Mouse (Mus musculus): ENCODE data around the gene Cma1. TPM values are rescaled to one million over a fixed set of nuclear protein-coding genes. Genes with fewer than 3 reads are reported as not detected.

Cma1 gene
- polyA plus RNA-seq, 1 experiment from 2014 or later, result not detected

DNA sequence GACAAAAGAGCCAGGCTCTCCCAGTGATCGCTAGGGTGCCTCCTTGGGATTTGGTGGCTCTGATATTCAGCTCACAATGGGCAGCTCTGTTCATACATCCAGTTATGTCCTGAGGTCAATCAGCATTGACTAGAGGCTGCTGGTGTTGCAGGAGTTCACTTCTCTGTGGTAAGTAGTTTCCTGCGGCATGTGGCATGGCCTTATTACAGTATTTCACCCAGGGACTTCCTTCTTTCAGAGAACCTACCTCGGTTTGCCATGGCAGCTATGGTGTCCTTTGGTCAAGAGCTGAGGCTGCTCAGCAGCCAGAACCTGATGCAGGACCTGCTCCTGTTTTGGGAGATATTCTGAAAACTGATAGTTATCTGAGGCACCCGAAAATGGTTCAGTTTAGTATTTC lies 17.6 kb downstream of the Cma1 start:
- DNase-seq (ENCODE audit: low read depth, low spot score), result no peak
- ATAC-seq, result no peak
- ChIA-PET POLR2A (no interaction called here), CTCF (interaction anchor here (1.3 kb wide), 1 partner anchor 12 kb away, joined by 3 read pairs; no protein-coding TSS in a partner anchor)
- TF ChIP-seq CTCF (IDR thresholded peaks at IDR 0.05), result no peak
- H3K27me3 ChIP-seq, result peaks cover 10% of the 10 kb centered on the region
- in situ Hi-C loops (cut with MboI; ENCODE audit: low pct_unique_long_range_greater_than_20kb), result no loop called here

DNA sequence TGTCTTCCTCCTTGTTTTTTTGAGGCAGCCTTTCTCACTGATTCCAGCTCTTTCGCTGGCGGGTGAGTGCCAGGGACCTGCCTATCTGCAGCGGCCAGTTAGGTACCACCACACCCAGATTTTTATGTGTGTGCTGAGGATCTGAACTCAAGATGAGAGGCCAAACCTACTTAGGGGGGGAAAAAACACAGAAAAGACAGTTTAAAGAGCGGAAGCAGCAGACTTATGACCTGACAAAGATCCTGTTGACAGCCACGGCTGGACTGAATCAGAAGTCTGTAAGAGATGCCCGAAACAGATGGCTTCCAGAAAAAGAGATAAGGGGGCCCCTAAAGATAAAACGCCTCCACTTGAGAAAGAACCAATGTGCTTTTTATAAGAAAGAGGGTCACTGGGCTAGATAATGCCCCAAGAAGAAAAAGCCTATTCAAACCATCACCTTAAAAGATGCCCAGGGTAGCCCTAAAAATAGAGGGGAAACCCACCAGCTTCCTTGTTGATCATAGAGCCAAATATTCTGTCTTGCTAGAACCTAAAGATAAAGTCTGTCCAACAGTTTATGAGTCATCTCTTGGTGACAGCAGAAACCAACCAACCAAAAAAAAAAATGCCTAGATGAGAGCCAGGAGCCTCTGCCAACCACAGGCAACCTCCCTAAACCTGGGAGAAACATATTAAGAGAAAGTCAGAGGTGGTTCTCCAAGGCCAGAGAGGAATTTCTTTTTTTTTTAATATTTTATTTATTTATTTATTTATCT lies 21.8 kb downstream of the Cma1 start:
- peaks cover 3% of the 10 kb centered on the region for H3K27me3 ChIP-seq
- no peak for ATAC-seq
- DNase-seq (ENCODE audit: low read depth, low spot score), result no peak
- no peak for TF ChIP-seq CTCF (IDR thresholded peaks at IDR 0.05)
- POLR2A ChIA-PET, result no interaction called here
- CTCF ChIA-PET, result interaction anchor here (0.7 to 2.2 kb wide), 2 partner anchors 36 to 49 kb away, joined by 5 to 6 read pairs; no protein-coding TSS in a partner anchor
- in situ Hi-C loops (cut with MboI; ENCODE audit: low pct_unique_long_range_greater_than_20kb), result loop anchor here (5.0 kb wide), 2 partner anchors 60 to 100 kb away; partner anchors contain the start of gene Nfatc4

DNA sequence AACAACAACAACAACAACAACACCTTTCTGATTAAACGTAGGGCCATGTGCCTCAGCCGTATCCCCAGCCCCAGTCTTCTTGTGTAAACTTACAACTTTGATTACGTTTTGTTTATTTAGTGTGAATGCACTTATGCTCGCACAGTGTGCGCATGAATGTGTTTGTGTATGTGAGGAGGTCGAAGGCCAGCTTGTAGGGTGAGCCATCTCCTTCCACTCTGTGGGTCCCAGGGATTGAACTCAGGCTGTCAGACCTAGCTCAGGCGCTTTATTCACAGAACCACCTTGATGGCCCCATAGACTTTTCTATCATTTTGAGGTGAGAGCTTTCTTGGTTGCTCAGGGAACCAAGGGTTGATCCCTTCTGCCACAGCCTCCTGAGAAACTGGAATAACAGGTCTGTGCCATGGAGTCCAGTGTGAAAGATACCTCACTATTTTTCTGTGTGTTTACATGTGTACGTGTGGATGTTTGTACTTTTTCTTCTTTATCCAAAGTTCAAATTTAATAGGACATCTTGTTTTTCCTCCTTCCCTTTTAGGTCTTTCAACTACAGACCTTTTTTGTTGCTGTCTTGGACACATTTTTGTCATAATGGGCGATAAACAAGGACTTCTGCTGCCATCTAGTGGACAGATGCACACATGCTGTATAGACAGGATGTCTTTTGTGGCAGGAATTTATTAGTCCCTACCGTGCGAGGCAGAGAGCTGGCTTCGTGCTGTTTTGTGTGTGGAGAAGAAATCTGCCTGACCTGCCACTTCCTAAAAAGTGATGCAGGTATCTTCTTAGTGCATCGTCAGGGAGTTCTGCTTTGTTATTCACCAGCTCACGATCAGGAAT lies 26.0 kb downstream of the Cma1 start:
- DNase-seq (ENCODE audit: low read depth, low spot score) (no peak), ATAC-seq (peak; percentile 69)
- peak; percentile 63 for TF ChIP-seq CTCF (IDR thresholded peaks at IDR 0.05)
- CTCF ChIA-PET, result interaction anchor here (0.7 to 2.7 kb wide), 9 partner anchors 9 to 71 kb away, joined by 3 to 21 read pairs (median 4); partner anchors contain the start of gene Khnyn
- in situ Hi-C loops (cut with MboI; ENCODE audit: low pct_unique_long_range_greater_than_20kb), result no loop called here
- POLR2A ChIA-PET, result no interaction called here
- H3K27me3 ChIP-seq, result peaks cover 17% of the 10 kb centered on the region

GRCm38 (mm10) chr14:55913406-55913805 lies 31.1 kb downstream of the Cma1 start:
- in situ Hi-C loops (cut with MboI; ENCODE audit: low pct_unique_long_range_greater_than_20kb), result no loop called here
- ChIA-PET POLR2A (no interaction called here), CTCF (no interaction called here)
- no peak for TF ChIP-seq CTCF (IDR thresholded peaks at IDR 0.05)
- DNase-seq (ENCODE audit: low read depth, low spot score) (no peak), ATAC-seq (no peak)
- peaks cover 18% of the 10 kb centered on the region for H3K27me3 ChIP-seq

- in situ Hi-C loops (cut with MboI; ENCODE audit: low pct_unique_long_range_greater_than_20kb), result no loop called here
- ChIA-PET CTCF (no interaction called here), POLR2A (no interaction called here)
- ATAC-seq (peak; percentile 74), DNase-seq (ENCODE audit: low read depth, low spot score) (no peak)
- no peak for TF ChIP-seq CTCF (IDR thresholded peaks at IDR 0.05)
- peaks cover 16% of the 10 kb centered on the region for H3K27me3 ChIP-seq
Measured at GRCm38 (mm10) chr14:55905518-55905917, 39.0 kb downstream of the Cma1 start.

DNA sequence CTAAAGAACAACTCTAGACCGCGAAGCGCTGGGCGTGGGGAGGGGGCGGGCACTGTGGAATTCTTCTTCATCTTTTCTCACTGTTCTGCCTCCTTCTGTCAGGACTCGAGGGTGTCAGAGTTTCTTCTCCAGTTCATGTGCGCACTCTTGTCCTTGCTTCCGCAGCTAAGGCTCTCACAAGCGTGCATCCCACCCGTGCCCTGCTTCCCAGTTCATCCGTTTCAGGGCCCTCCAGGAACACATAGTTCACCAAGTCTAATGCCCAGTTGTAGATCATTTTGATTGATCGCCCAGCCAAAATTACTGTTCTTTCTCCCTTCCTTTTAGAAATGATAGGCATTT lies 44.1 kb downstream of the Cma1 start:
- TF ChIP-seq CTCF (IDR thresholded peaks at IDR 0.05), result no peak
- no peak for DNase-seq (ENCODE audit: low read depth, low spot score)
- POLR2A ChIA-PET, result interaction anchor here (1.3 kb wide), 1 partner anchor 11 kb away, joined by 4 read pairs; no protein-coding TSS in a partner anchor
- peak; percentile 13 for ATAC-seq
- in situ Hi-C loops (cut with MboI; ENCODE audit: low pct_unique_long_range_greater_than_20kb), result no loop called here
- no peaks in the 10 kb centered on the region for H3K27me3 ChIP-seq
- CTCF ChIA-PET, result no interaction called here

DNA sequence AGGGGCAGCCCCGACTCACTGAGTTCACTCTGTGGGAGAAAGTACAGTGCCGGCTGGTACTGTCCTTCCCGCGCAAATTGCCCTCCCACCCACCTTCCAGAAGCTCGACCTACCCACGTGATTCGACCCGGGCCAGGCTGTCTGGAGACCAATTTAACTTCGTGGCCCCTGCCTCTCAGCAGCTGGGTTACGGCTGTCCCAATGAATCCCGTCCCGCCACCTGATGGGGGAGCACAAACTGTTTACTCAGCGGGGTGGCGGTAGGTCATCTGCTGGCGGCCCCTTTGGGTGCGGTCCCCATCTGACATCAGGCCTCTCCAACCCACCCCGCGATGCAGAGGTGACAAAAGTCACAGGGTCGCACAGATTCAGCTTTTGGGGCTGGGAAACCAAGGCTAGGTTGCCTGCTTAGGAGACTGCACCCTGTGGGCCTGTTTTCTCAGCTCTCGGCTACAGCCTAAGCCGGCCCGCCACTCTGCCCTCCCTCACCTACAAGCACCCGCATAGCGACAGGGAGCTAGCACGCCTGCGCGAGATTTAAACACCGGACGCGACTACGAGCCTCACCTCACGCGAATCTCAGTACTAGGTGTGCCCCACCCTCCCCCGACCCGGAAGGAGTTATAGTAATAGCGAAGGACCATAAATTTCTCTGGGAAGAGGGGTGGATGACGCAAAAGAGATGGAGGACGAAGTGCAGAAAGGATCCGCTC lies 44.6 kb downstream of the Cma1 start, which contains the start of gene Sdr39u1:
Gene Sdr39u1, minus strand, starts transcription at position 593 of the 713 bp plus-strand sequence.
- TF ChIP-seq CTCF (IDR thresholded peaks at IDR 0.05), result no peak
- in situ Hi-C loops (cut with MboI; ENCODE audit: low pct_unique_long_range_greater_than_20kb), result no loop called here
- POLR2A ChIA-PET, result interaction anchor here (0.8 to 1.3 kb wide), 2 partner anchors 11 to 15 kb away, joined by 4 to 5 read pairs; partner anchors contain the start of gene Khnyn
- CTCF ChIA-PET, result no interaction called here
- DNase-seq (ENCODE audit: low read depth, low spot score) (no peak), ATAC-seq (peak; percentile 71)
- H3K27me3 ChIP-seq, result no peaks in the 10 kb centered on the region

- ChIA-PET POLR2A (interaction anchor here (0.8 kb wide), 1 partner anchor 14 kb away, joined by 5 read pairs; the partner anchor contains the start of gene Khnyn), CTCF (interaction anchor here (0.9 kb wide), 1 partner anchor 35 kb away, joined by 3 read pairs; no protein-coding TSS in a partner anchor)
- no peaks in the 10 kb centered on the region for H3K27me3 ChIP-seq
- in situ Hi-C loops (cut with MboI; ENCODE audit: low pct_unique_long_range_greater_than_20kb), result no loop called here
- DNase-seq (ENCODE audit: low read depth, low spot score) (no peak), ATAC-seq (no peak)
- no peak for TF ChIP-seq CTCF (IDR thresholded peaks at IDR 0.05)
Measured at GRCm38 (mm10) chr14:55898947-55899346, 45.5 kb downstream of the Cma1 start.

- DNase-seq (ENCODE audit: low read depth, low spot score), result no peak
Measured at GRCm38 (mm10) chr14:55897671-55898070, 46.8 kb downstream of the Cma1 start.

More at GRCm38 (mm10) chr14:55897671-55898070, 46.8 kb downstream of the Cma1 start:
- H3K27me3 ChIP-seq, result no peaks in the 10 kb centered on the region
- CTCF ChIA-PET, result no interaction called here
- in situ Hi-C loops (cut with MboI; ENCODE audit: low pct_unique_long_range_greater_than_20kb), result no loop called here
- no peak for TF ChIP-seq CTCF (IDR thresholded peaks at IDR 0.05)
- no peak for ATAC-seq
- POLR2A ChIA-PET, result no interaction called here

Other genes starting within 250 kb of the Cma1 start
- gene Tgm1, start 230.7 kb downstream of the Cma1 start, polyA plus RNA-seq (2021), result 0.12 TPM
- 32.8 TPM for gene Rabggta, start 222.4 kb downstream of the Cma1 start, polyA plus RNA-seq (2021)
- gene Dhrs1, start 199.0 kb downstream of the Cma1 start, polyA plus RNA-seq (2021), result 87.3 TPM
- gene Nop9, start 199.0 kb downstream of the Cma1 start, polyA plus RNA-seq (2021), result 25.5 TPM
- gene Cideb, start 186.2 kb downstream of the Cma1 start, polyA plus RNA-seq (2021), result 1.9 TPM
- gene Ltb4r2, start 183.2 kb downstream of the Cma1 start, polyA plus RNA-seq (2021), result not detected
- not detected for gene Ltb4r1, start 178.7 kb downstream of the Cma1 start, polyA plus RNA-seq (2021)
- not detected for gene Adcy4, start 160.6 kb downstream of the Cma1 start, polyA plus RNA-seq (2021)
- gene Ripk3, start 155.8 kb downstream of the Cma1 start, polyA plus RNA-seq (2021), result 0.12 TPM
- gene Nfatc4, start 121.5 kb downstream of the Cma1 start, polyA plus RNA-seq (2021), result 3.9 TPM
- not detected for gene Nynrin, start 90.7 kb downstream of the Cma1 start, polyA plus RNA-seq (2021)
- 0.12 TPM for gene Cbln3, start 60.3 kb downstream of the Cma1 start, polyA plus RNA-seq (2021)
- gene Khnyn, start 59.7 kb downstream of the Cma1 start, polyA plus RNA-seq (2021), result 16.2 TPM
- gene Sdr39u1, start 44.4 kb downstream of the Cma1 start, polyA plus RNA-seq (2021), result 42.4 TPM
- not detected for gene Cma2, start 6.3 kb upstream of the Cma1 start, polyA plus RNA-seq (2021)
- gene Mcpt1, start 73.3 kb upstream of the Cma1 start, polyA plus RNA-seq (2021), result not detected
- gene Mcpt9, start 85.8 kb upstream of the Cma1 start, polyA plus RNA-seq (2021), result not detected
- gene Mcpt2, start 97.4 kb upstream of the Cma1 start, polyA plus RNA-seq (2021), result not detected
- not detected for gene Mcpt4, start 117.6 kb upstream of the Cma1 start, polyA plus RNA-seq (2021)
- gene Mcpt8, start 140.6 kb upstream of the Cma1 start, polyA plus RNA-seq (2021), result 0.50 TPM
- gene Ctsg, start 157.9 kb upstream of the Cma1 start, polyA plus RNA-seq (2021), result not detected
- gene Gzme, start 175.9 kb upstream of the Cma1 start, polyA plus RNA-seq (2021), result 59.1 TPM
- gene Gzmd, start 187.9 kb upstream of the Cma1 start, polyA plus RNA-seq (2021), result 4.2 TPM
- gene Gzmg, start 214.9 kb upstream of the Cma1 start, polyA plus RNA-seq (2021), result 5.3 TPM
- 0.06 TPM for gene Gzmn, start 229.9 kb upstream of the Cma1 start, polyA plus RNA-seq (2021)

All from Patski (cell line).